Mouse (Mus musculus): ENCODE results near the gene Cpne2.

- TF ChIP-seq CTCF (IDR thresholded peaks at IDR 0.05; ENCODE audit: extremely low read depth, insufficient read depth, low read length) (no peak), POLR2A (IDR thresholded peaks at IDR 0.05; ENCODE audit: extremely low read depth, insufficient read depth, low read length) (no peak)
Observed at GRCm38 (mm10) chr8:94594211-94594610, 61.4 kb downstream of the Cpne2 start.
